Mouse (Mus musculus) stomach, embryonic 14.5 days (tissue): ENCODE data around the gene Rgs12. TPM values are rescaled to one million over a fixed set of nuclear protein-coding genes. Genes with fewer than 3 reads are reported as not detected.

Experiments used
- ATAC-seq: fragments of 200-750 bp; cut with Nextera tagmentation; 2 replicates; pipeline ENCODE4 v1.8.0; 2017; ENCODE audit warnings: low read depth, moderate TSS enrichment; ENCODE audit not compliant: insufficient number of reproducible peaks, insufficient read depth, low FRiP score
- H3K27ac ChIP-seq: fragments of 300-500 bp; sonication (generic); 2 replicates; pipeline ENCODE4 v1.5.1; 2014; ENCODE audit warnings: mild to moderate bottlenecking, low read length, moderate library complexity, mixed read lengths
- H3K27me3 ChIP-seq: fragments of 300-500 bp; sonication (generic); 2 replicates; pipeline ENCODE4 v1.6.1; 2014; ENCODE audit warnings: low read length, control low read depth, mixed read lengths; ENCODE audit not compliant: control insufficient read depth, insufficient read depth
- H3K36me3 ChIP-seq: fragments of 300-500 bp; sonication (generic); 2 replicates; pipeline ENCODE4 v1.6.1; 2014; ENCODE audit warnings: mild to moderate bottlenecking, control low read depth, low read length, moderate library complexity, mixed read lengths; ENCODE audit not compliant: control insufficient read depth, insufficient read depth
- H3K4me1 ChIP-seq: fragments of 300-500 bp; sonication (generic); 2 replicates; pipeline ENCODE4 v1.6.1; 2014; ENCODE audit warnings: low read length, control low read depth, mixed read lengths; ENCODE audit not compliant: control insufficient read depth, insufficient read depth
- H3K4me2 ChIP-seq: fragments of 300-500 bp; sonication (generic); replicated peaks from 2 replicates; pipeline ENCODE4 v1.6.1; 2014; ENCODE audit warnings: low read depth, low read length, control low read depth
- H3K4me3 ChIP-seq: fragments of 300-500 bp; sonication (generic); 2 replicates; pipeline ENCODE4 v1.5.1; 2014; ENCODE audit warnings: low read depth, low read length, control low read depth
- H3K9ac ChIP-seq: fragments of 300-500 bp; sonication (generic); replicated peaks from 2 replicates; pipeline ENCODE4 v1.6.1; 2014; ENCODE audit warnings: low read depth, mild to moderate bottlenecking, control low read depth, low read length, moderate library complexity, mixed read lengths
- H3K9me3 ChIP-seq: fragments of 300-500 bp; sonication (generic); 2 replicates; pipeline ENCODE4 v1.6.1; 2016; ENCODE audit warnings: low read depth, low read length, control low read depth; ENCODE audit not compliant: control insufficient read depth
- WGBS: fragments of 180-500 bp; shearing (Covaris S2); extraction: QIAGEN DNeasy Blood & Tissue Kit; methylation state at CpG from one replicate; pipeline ENCODE4 v1.1.7; 2014; 5-methylcytosine and 5-hydroxymethylcytosine counted together
- polyA plus RNA-seq: library from polyadenylated mRNA; unstranded; fragments of >200 nt; fragmentation: Nextera tagmentation; extraction: Ambion mirVana; gene quantifications from 2 replicates; pipeline ENCODE4 v1.2.1, GENCODE M21; 2014

The Rgs12 gene
- 34.2 and 37.4 TPM in 2 replicates for polyA plus RNA-seq

GRCm38 (mm10) chr5:34948861-34949760 is at the start of gene Rgs12:
Gene Rgs12, plus strand, starts transcription at chr5:34949445.
- under 1% methylated on average over 76 of the region's 84 CpGs for WGBS
- H3K36me3 ChIP-seq: no peaks in the 10 kb centered on the region; the same call in 1 of the 2 replicates
- peak within 1 kb of the TSS; percentile 65 for H3K4me2 ChIP-seq
- H3K4me3 ChIP-seq: peak within 1 kb of the TSS; percentile 82
- peak within 1 kb of the TSS; percentile 88 for H3K27ac ChIP-seq
- H3K27me3 ChIP-seq: no peaks in the 10 kb centered on the region
- peak; percentile 95 for ATAC-seq
- H3K4me1 ChIP-seq: peaks cover 17% of the 10 kb centered on the region
- peaks cover 3% of the 10 kb centered on the region; the same call in 1 of the 2 replicates for H3K9me3 ChIP-seq
- H3K9ac ChIP-seq: peak within 1 kb of the TSS; percentile 82

- H3K9ac ChIP-seq: no peak overlapping the region
- no peak overlapping the region for H3K4me3 ChIP-seq
- H3K4me1 ChIP-seq: no peaks in the 10 kb centered on the region
- no peaks in the 10 kb centered on the region for H3K9me3 ChIP-seq
- no peak overlapping the region for H3K27ac ChIP-seq
- no peaks in the 10 kb centered on the region for H3K27me3 ChIP-seq
- H3K36me3 ChIP-seq: peaks cover 49% of the 10 kb centered on the region
- H3K4me2 ChIP-seq: no peak overlapping the region
- 91% methylated on average over 6 of the region's 6 CpGs for WGBS
- ATAC-seq: no peak
Measured at GRCm38 (mm10) chr5:34899787-34900469, 49.3 kb upstream of the Rgs12 start.

- Histone ChIP-seq H3K4me3 (no peak overlapping the region), H3K27me3 (no peaks in the 10 kb centered on the region), H3K27ac (no peak overlapping the region), H3K4me2 (no peak overlapping the region), H3K9me3 (no peaks in the 10 kb centered on the region), H3K4me1 (no peaks in the 10 kb centered on the region), H3K9ac (no peak overlapping the region), H3K36me3 (peaks cover 58% of the 10 kb centered on the region)
- ATAC-seq: no peak
Measured at GRCm38 (mm10) chr5:34902371-34902770, 46.9 kb upstream of the Rgs12 start.

- no peak overlapping the region for H3K4me3 ChIP-seq
- H3K27me3 ChIP-seq: no peaks in the 10 kb centered on the region
- H3K36me3 ChIP-seq: peaks cover 62% of the 10 kb centered on the region
- H3K27ac ChIP-seq: no peak overlapping the region
- H3K4me2 ChIP-seq: no peak overlapping the region
- ATAC-seq: peak; percentile 68; the same call in 1 of the 2 replicates
- no peak overlapping the region for H3K9ac ChIP-seq
- H3K4me1 ChIP-seq: no peaks in the 10 kb centered on the region
- 75% methylated on average over 5 of the region's 5 CpGs for WGBS
- H3K9me3 ChIP-seq: no peaks in the 10 kb centered on the region
Measured at GRCm38 (mm10) chr5:34902811-34903385, 46.3 kb upstream of the Rgs12 start.

- Histone ChIP-seq H3K27me3 (no peaks in the 10 kb centered on the region), H3K4me2 (no peak overlapping the region), H3K9me3 (no peaks in the 10 kb centered on the region), H3K36me3 (peaks cover 54% of the 10 kb centered on the region), H3K4me1 (no peaks in the 10 kb centered on the region), H3K27ac (no peak overlapping the region), H3K4me3 (no peak overlapping the region), H3K9ac (no peak overlapping the region)
- ATAC-seq: no peak
Measured at GRCm38 (mm10) chr5:34904412-34904811, 44.8 kb upstream of the Rgs12 start.

- H3K9ac ChIP-seq: no peak overlapping the region
- H3K27ac ChIP-seq: no peak overlapping the region
- peaks cover 38% of the 10 kb centered on the region for H3K36me3 ChIP-seq
- no peak for ATAC-seq
- H3K4me3 ChIP-seq: no peak overlapping the region
- H3K27me3 ChIP-seq: no peaks in the 10 kb centered on the region
- no peaks in the 10 kb centered on the region for H3K9me3 ChIP-seq
- 90% methylated on average over 4 of the region's 4 CpGs for WGBS
- no peak overlapping the region for H3K4me2 ChIP-seq
- H3K4me1 ChIP-seq: no peaks in the 10 kb centered on the region
Measured at GRCm38 (mm10) chr5:34907230-34907629, 42.0 kb upstream of the Rgs12 start.

GRCm38 (mm10) chr5:34907910-34908725 is 41.1 kb upstream of the Rgs12 start, which contains the start of gene Msantd1:
Gene Msantd1, plus strand, starts transcription at chr5:34908012.
- no peak for ATAC-seq
- H3K36me3 ChIP-seq: peaks cover 38% of the 10 kb centered on the region

More at GRCm38 (mm10) chr5:34907910-34908725, 41.1 kb upstream of the Rgs12 start, which contains the start of gene Msantd1:
- Histone ChIP-seq H3K9me3 (no peaks in the 10 kb centered on the region), H3K4me3 (no peak within 1 kb of the TSS), H3K9ac (no peak within 1 kb of the TSS), H3K27me3 (no peaks in the 10 kb centered on the region), H3K4me1 (no peaks in the 10 kb centered on the region), H3K27ac (peak within 1 kb of the TSS; percentile 74; the same call in 1 of the 2 replicates), H3K4me2 (no peak within 1 kb of the TSS)
- WGBS: 79% methylated on average over 6 of the region's 6 CpGs
